Mouse (Mus musculus): ENCODE data around the gene G0s2.

The G0s2 gene

GRCm38 (mm10) chr1:193272916-193273601 is at the start of gene G0s2:
TSS of gene G0s2 (minus strand) at chr1:193273217.
- DNase-seq (ENCODE audit: low spot score): peak; percentile 74

- DNase-seq (ENCODE audit: low spot score): no peak
Observed at GRCm38 (mm10) chr1:193320398-193320797, 47.4 kb upstream of the G0s2 start.

GRCm38 (mm10) chr1:193319721-193320120 is 46.7 kb upstream of the G0s2 start:
- DNase-seq (ENCODE audit: low spot score): no peak

GRCm38 (mm10) chr1:193317159-193317559 is 44.1 kb upstream of the G0s2 start:
- peak; percentile 16 for DNase-seq (ENCODE audit: low spot score)

GRCm38 (mm10) chr1:193316358-193316750 is 43.3 kb upstream of the G0s2 start:
- DNase-seq (ENCODE audit: low spot score): no peak

GRCm38 (mm10) chr1:193315705-193316357 is 42.8 kb upstream of the G0s2 start:
- DNase-seq (ENCODE audit: low spot score): peak; percentile 77

- DNase-seq (ENCODE audit: low spot score): no peak
Observed at GRCm38 (mm10) chr1:193311596-193311995, 38.6 kb upstream of the G0s2 start.

GRCm38 (mm10) chr1:193310519-193311085 is 37.6 kb upstream of the G0s2 start:
- no peak for DNase-seq (ENCODE audit: low spot score)

- DNase-seq (ENCODE audit: low spot score): no peak
Observed at GRCm38 (mm10) chr1:193309785-193310518, 36.9 kb upstream of the G0s2 start.

- DNase-seq (ENCODE audit: low spot score): no peak
Observed at GRCm38 (mm10) chr1:193306832-193307231, 33.8 kb upstream of the G0s2 start.

GRCm38 (mm10) chr1:193305386-193305785 is 32.4 kb upstream of the G0s2 start:
- DNase-seq (ENCODE audit: low spot score): no peak

GRCm38 (mm10) chr1:193303096-193303495 is 30.1 kb upstream of the G0s2 start:
- no peak for DNase-seq (ENCODE audit: low spot score)

GRCm38 (mm10) chr1:193302093-193302405 is 29.0 kb upstream of the G0s2 start:
- no peak for DNase-seq (ENCODE audit: low spot score)

GRCm38 (mm10) chr1:193301216-193302092 is 28.4 kb upstream of the G0s2 start:
- DNase-seq (ENCODE audit: low spot score): no peak

- no peak for DNase-seq (ENCODE audit: low spot score)
Observed at GRCm38 (mm10) chr1:193299995-193300394, 27.0 kb upstream of the G0s2 start.

- no peak for DNase-seq (ENCODE audit: low spot score)
Observed at GRCm38 (mm10) chr1:193298141-193298765, 25.2 kb upstream of the G0s2 start.

- no peak for DNase-seq (ENCODE audit: low spot score)
Observed at GRCm38 (mm10) chr1:193295920-193296319, 22.9 kb upstream of the G0s2 start.

GRCm38 (mm10) chr1:193293926-193294325 is 20.9 kb upstream of the G0s2 start:
- no peak for DNase-seq (ENCODE audit: low spot score)

- DNase-seq (ENCODE audit: low spot score): no peak
Observed at GRCm38 (mm10) chr1:193293039-193293438, 20.0 kb upstream of the G0s2 start.

- no peak for DNase-seq (ENCODE audit: low spot score)
Observed at GRCm38 (mm10) chr1:193290686-193291085, 17.7 kb upstream of the G0s2 start.

- no peak for DNase-seq (ENCODE audit: low spot score)
Observed at GRCm38 (mm10) chr1:193289914-193290313, 16.9 kb upstream of the G0s2 start.
